Mouse (Mus musculus): Measurements from ENCODE around the gene Nme4.
A peak's percentile ranks its signal among the peaks of the same experiment; 100 is the strongest.
"Not testable (repeated sequence)": the region's sequence is repeated elsewhere in the genome, so short reads cannot be mapped to it uniquely, and the experiment has no call there.

Nme4 gene

DNA sequence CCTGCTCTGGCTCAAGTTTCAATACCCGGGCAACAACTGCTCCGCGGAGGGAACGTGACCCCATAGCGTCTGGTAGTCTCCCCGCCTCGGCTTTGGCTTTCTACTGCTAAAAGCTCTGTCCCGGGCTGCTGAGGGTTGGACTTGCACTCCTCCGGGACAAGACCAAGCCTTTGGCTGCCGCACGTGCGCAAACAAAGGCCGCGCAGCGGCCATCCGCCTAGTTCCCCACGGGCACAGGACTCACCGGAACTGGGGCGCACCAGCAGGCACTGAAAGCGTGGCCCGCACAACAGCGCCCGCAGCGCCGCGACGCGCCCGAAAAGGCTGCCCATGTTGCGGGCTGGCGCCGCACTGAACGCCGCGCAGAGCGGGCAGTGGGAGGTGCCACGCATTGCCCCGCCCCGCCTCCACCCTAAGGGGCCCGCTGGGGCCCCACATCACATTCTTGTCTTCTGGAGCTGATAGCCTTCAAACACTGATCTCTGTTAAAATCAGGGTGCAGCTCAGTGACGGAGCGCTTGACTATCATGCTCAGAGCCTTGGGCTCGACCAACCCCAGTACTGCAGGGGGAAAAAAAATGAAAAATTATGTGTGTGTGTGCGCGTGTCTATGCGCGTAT lies at the start of gene Nme4:
Gene Nme4, minus strand, starts transcription at position 482 of the 620 bp plus-strand sequence.
- DNase-seq, result peak; percentile 68

DNA sequence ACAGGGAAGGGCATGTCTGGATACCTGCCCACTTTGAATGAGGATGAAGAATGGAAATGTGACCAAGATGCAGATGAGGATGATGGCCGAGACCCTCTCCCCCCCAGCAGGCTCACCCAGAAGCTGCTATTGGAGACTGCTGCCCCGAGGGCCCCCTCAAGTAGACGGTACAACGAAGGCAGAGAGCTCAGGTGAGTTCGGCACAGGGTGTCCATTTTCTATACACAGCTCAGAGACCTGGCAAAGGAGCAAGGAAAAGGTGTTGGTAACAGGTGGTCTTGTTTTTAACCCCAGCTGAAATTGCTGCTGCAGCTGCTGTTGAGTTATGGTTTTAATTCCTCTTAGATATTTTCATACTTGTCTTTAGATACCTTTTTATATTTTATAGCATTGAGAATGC lies 48.0 kb upstream of the Nme4 start:
- DNase-seq, result no peak

DNA sequence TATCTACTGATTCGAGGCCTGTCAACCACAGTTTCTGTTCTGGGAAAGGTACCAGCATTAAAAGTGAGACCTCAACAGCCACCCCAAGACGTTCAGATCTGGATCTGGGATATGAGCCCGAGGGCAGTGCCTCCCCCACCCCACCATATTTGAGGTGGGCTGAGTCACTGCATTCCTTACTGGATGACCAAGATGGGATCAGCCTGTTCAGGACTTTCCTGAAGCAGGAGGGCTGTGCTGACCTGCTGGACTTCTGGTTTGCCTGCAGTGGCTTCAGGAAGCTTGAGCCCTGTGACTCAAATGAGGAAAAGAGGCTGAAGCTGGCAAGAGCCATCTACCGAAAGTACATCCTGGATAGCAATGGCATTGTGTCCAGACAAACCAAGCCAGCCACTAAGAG lies 47.4 kb upstream of the Nme4 start:
- DNase-seq, result no peak

DNA sequence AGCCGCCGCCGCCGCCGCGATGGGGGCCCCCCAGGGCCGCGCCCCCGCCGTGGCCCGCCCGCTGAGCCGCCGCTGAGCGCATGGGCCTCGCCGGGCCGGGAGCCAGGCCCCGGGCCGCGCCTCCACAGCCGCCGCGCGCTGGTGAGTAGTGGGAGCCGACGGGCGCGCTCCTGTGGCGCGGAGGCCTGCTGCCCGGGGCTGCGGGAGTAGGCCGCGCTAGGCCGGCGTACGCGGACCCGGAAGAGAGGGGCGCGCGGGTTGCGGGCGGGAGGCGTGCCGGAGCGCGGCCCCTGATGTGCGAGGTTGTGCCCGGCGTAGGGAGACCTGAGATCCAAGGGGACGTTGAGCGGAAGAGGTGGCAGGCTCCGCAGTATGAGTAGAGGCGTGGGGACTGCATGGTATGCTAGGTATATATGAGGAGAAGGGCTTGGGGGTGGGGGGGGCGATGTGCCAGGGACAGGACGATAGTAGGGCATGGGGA lies 43.5 kb upstream of the Nme4 start:
- DNase-seq, result no peak

DNA sequence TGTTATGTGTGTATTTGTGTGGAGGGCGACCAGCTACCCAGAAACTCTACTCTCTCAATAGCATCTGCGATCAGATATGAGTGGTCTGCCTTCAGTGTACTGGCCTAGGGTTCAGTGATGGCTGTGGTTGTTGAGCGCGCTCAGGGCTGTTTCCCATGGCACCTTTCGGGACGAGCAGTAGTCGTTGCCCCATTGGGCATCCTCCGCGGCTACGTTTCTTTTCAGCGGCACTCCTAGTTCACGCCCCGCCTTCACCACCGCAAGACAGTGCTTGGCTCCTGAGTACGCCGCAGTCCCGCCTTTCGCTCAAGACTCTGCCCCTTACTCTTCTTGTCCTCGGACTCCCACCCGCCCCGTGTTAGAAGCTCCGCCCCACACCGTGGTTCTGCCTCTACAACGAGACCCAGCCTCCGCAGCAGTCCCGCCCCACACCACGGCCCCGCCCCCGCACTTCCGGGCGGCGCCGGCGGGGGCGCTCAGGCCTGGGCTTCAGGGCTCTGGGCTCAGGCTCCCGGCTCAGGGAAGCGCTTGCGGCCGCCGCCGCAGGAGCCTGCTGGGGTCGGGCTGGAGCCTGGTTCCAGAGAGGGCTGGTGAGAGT lies 42.9 kb upstream of the Nme4 start, which contains the start of gene Axin1:
Gene Axin1, plus strand, starts transcription at position 450 of the 598 bp plus-strand sequence.
- peak; percentile 90 for DNase-seq

DNA sequence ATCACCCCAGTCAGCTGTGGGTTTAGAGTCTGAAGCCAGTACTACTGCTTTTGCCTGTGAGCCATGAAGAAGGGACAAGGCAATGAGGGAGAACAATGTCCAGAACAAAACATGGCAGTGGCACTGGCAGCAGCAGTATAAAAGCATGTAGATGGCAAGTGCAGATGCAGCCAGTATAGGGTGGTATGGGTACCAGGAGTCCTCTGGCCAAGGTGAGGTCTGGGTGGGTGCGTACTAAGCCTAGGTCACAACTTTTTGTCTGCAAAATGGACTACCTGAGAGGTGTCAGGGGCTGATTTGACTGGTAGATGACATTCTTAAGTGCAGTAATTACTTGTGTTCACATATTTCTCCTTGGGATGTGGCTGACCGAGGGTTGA lies 42.3 kb upstream of the Nme4 start:
- DNase-seq, result no peak

DNA sequence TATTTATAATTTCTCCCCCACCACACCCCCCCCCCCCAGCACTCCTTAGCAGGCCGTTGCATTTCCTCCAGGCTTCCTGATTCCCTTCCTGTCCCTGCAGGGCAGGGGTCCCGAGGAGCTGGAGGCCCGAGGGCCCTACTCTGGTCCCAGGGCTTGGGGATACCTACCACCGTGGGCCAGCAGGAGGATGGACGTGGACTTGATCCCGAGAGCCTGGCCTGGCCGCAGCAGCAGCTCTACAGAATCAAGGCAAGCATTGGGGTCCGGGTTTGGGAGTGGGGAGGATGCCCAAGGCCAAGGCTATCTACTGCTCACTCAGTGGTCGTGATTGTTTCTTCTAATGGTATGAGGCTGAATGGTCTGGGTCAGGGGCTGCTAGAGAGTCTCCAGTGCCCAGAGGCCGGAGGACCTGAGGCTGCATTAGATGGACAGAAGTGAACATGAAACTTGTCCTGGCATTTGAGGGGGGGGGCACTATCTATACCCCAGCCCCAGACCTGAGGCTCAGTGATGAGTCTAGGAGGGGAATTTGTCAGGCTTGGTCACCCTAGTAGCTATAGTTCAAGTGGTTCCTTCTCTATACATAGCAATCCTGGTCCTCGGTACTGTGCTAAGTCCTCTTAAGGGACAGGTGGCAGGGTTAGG lies 41.8 kb upstream of the Nme4 start:
- DNase-seq, result no peak

DNA sequence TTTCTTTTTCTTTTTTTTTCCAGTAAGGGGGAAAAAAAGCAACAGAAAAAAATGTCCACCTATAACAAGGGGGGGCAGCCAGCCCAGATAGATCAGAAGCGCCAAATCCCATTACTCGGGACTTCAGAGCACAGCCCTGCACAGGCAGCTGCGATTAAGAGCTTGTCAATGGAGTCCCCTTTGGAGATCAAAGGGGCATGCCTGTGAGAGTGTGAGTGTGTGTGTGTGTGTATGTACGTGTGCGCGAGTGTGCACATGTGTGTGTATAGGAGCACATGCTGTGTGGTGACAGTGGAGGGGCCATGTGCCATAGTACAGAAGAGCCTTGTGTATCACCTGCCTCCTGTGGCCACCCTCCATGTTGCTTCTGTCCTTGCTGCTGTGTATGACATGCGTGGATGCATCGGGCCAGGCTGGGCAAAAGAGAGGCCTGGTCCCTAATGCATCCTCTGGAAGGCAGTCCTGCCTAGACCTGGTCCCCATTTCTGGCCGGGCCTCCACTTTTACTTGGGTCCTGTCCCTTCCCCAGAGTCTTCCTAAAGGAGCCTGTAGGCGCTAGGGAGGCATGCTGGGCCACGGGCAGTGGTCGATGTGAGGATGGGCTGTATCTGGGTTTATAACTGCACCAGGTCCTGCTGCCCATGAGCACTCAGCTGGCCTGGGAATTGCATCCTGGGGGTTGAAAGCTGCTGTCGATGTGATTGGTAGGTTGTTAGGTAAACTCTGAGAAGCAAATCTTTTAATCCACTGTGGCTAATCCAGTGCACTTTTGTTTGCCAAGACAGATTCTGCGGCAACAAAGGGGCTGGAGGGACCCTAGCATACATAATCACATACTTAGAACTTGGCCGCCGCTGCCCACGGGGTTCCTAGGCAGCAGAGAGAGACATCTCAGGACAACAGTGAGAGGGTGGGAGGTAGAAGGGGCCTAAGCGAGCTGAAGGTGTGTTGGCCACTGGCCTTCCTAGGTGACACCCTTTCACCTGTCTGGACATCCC lies 36.8 kb upstream of the Nme4 start:
- DNase-seq, result no peak

DNA sequence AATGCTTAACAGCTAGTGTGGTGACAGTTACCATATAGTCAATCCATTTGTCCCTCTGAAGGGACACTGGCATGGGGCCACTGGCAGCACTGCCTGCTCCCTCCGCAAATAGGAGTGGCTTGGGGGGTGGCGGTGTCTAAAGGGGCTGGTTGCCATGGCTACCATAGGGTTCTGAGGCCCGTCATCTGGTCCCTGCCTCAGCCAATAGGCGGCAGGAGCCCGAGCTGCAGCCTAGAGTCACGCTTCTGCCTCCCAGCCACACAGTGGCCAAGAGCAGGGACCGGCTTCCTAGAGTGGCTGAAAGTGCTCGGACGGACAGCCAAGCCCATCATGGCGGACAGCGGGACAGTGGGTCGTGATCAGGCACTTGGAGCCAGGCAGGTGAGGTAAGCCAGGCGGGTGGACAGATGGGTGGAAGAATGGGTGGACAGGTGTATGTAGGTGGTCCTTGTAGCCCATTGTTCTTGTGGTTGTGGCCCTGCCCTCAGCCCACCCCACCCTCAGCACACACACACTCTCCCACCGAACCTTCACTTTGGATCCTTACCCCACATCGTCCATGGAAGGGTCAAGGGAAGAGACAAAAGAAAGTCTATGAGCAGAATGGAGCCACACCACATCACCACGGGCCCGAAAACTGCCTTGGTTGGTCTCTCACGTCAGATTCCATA lies 35.8 kb upstream of the Nme4 start:
- DNase-seq, result no peak

DNA sequence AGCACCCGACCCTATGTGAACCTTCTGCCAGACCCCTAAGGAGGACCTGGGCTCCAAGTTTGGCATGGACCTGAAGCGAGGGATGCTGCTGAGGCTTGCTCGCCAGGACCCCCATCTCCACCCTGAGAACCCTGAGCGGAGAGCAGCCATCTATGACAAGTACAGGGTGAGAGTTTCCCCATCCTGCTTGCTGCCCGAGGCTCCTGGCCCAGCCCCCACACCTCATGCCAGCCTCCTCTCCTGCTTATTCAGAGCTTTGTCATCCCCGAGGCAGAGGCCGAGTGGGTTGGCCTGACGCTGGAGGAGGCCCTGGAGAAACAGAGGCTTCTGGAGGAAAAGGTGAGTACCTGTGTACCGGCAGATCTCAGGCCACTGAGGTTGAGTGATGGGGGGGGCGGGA lies 29.8 kb upstream of the Nme4 start:
- DNase-seq, result no peak

DNA sequence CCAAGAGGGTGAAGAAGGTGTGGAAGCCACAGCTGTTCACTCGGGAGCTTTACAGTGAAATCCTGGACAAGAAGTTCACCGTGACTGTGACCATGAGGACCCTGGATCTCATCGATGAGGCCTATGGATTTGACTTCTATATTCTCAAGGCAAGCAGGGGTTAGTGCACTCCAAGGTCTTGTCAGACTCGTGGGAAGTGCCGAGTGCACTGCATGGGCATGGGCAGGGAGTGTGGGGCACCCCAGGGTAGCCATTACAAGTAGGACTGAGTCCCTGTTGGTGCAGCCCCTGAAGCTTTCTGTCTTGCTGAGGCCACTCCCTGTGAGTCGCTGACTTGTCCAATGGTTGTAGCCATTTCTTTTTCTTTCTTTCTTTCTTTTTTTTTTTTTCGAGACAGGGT lies 29.2 kb upstream of the Nme4 start:
- DNase-seq, result no peak

DNA sequence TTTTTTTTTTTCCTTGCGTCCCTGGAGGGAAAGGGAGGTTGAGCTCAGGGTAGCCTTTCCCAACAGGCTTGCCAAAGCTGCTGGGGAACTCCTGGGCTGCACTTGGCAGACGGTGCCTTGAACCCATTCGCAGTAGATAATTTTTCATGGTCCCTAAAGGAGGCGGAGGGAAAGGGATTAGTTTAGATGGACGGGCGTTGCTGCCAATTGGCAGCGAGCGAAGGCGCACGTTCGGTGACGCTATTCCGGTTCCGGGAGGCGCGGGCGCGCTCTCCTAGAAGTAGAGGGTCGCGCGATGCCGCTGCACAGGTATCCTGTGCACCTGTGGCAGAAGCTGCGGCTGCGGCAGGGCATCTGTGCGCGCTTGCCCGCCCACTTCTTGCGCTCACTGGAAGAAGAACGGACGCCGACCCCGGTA lies 27.9 kb upstream of the Nme4 start, which contains the start of gene Mrpl28:
Gene Mrpl28, plus strand, starts transcription at position 234 of the 418 bp plus-strand sequence.
- peak; percentile 90 for DNase-seq

DNA sequence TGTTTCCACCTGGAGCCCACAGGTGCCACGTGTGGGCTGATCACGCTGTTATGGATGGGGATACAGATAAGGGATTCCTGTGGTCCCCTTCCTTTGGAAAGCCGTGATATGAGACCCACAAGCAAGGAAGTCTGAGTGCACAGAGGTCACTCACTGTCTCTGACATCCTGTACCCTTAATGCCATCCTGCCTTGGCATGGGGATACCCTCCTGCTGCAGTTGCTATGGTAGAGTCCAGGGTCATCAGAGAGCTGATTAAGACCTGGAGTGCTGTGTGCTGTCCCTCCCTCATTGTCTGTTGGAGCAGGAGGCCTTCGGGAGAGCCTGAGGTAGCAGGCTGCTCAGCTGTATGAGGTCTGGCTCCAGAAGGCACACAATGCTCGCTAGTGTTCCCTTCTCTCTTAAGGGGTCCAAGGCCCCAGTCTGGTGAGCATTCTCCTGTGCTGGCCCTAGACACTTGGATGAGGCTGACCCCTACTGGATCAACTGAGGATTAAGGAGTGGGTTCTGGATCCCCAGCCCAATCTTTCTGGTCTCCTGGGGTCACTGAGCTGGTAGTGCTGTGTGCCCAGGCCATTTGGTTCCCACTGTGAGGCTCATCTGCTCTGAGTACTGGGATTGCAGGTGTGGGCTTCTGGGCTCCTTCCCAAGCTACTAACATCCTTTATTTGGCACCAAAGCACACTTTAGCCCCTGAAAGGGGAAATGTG lies 27.2 kb upstream of the Nme4 start:
- DNase-seq, result no peak

DNA sequence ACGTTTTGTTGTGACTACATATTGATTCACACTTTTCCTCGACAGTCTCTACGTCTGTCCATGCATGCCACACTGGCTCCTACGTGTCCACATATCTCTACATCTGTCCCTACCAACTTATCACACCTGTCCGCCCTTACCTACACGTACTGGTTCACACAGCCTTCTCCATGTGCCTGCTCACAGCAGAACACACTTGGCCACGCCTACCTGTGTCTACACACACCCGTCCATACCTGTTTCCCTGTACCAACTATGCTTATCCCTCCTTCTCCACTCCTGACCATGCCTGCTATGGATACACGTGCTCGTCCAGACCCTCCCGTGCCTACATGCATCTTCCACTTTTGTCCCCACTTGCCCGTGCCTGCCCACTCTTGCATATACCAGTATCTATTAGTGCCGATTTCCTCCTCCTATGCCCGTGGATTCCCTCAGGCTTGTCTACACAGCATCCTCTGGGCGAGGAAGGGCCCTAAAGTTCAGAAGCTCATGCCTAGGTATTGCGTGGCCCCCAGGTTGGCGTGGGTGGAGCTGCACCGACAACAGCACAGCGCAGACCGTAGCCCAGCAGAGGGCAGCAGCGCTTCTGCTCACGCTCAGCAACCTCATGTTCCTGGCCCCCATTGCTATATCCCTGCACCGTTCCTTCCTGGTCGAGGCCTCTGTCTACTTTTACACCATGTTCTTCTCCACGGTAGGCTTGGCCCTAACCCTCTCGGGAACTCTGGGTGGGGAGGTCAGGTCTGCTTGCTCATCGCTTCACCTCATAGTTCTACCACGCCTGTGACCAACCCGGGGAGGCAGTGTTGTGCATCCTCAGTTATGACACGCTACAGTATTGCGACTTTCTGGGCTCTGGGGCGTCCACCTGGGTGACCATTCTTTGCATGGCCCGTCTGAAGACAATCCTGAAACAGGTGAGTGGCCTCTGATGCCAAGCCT lies 24.6 kb upstream of the Nme4 start:
- DNase-seq, result peak; percentile 62

DNA sequence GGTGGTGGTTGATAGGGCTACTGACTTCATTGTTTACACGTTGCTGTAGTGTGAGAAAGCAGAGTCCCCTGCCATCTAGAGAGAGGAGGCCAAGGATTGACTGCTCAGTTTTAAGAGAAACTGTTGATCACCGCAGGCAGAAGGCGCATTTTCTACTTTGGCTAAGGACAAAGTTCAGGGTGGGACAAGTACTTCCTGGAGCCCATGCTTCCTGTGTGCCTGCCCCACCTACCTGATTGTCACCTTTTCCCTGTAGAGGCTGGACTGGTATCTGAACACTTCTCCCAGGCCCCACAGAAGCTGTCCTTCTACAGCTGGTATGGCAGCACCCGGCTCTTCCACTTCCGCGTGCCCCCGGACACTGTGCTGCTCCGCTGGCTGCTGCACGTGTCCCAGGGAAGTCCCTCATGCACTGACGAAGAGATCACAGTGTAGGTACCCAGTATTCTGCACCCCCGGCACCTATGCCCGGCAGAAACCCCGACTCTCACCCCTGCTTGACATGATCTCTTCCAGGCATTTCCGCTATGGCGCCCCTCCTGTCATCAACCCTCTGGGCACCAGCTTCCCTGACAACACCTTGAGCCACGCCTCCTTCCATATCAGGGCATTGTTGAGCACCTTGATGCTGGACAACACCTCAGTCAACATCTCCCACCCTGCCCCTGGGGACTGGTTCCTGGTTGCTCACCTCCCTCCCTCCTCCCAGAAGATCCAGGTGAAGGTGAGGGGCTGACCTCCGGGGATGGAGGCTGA lies 21.3 kb upstream of the Nme4 start:
- no peak for DNase-seq

DNA sequence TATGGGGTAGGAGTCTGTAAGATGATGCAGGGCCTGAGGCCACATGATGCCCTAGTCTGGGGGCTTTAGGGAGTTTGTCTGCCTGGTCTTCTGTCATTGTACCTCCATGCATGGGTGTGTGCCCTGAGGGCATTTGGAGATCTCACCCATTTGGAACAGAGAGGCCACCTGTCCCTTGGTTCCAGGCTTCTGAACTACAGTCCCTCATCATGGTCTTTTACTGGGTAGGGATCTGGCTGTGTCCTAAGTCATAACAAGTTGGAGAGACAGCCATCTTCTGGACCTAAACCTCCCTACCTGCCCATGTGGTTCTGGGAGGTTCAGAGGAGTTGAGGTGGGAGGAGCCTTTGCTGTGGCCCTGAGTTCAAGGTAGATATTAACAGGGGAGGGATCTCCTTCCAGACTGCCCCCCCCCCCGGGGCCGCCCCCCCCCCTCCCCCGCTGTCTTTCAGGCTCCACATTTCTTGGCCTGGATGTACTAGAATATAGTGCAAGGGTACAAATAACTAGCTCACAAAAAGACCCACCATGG lies 20.6 kb upstream of the Nme4 start:
- DNase-seq, result no peak

DNA sequence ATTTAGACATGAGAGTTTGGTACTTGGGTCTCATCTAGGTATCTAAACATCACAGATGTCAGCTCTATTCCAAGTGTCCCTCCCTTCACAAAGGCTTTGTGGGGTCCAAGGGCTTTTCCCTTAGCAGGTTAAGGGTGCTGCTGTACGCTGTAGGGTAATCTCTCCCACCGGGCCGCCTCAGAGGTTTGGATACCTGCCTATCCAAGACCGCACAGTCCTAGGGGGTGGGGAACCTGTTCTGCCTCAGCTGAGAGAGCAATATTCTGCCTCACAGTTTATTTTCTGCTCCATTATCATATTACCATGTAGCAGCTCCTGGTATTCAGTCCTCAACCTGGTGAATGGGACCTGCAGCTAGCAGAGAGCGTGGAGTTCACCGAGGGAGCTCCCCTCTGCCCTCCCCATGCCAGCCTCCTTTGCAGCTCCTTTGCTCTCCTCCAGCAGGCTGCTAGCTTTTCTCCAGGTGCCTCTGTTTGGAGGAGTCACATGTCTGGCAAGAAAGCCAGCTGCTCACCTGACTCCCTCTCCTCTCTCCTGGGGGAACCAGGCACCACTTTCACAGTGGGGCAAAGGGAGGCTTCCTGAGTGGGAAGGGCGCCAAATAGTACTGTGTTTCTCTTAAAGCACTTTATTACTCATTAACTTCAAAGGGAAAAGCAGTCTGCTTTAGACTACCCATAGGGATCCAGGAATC lies 19.9 kb upstream of the Nme4 start:
- no peak for DNase-seq

DNA sequence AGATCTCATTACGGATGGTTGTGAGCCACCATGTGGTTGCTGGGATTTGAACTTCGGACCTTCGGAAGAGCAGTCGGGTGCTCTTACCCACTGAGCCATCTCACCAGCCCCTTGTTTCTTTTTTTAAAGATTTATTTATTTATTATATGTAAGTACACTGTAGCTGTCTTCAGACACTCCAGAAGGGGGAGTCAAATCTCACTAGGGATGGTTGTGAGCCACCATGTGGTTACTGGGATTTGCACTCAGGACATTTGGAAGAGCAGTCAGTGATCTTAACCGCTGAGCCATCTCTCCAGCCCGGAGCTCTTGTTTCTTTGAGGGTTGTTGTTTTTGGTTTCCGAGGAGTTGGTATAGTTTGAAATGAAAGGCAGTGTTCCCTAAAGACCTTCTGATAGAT lies 19.1 kb upstream of the Nme4 start:
- DNase-seq, result not testable (repeated sequence)

DNA sequence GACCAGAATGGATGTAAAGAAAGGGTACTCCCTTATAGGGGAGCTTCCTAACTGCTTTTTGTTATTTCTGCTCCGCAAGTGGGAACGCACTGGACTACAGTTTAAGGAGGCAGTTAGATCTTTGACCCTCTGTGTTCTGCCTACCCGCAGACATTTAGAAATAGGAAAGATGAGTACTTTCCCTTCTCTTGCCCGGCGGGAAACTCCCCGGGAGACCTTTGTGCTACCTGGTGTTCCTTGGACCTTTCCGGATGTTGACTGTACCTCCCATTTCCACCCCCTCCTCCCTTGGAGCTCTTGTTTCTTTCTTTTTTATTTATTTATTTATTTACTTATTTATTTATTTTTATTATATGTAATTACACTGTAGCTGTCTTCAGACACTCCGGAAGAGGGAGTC lies 18.7 kb upstream of the Nme4 start:
- no peak for DNase-seq

Measured in cerebellum, adult 8-10 months (tissue).